Mouse (Mus musculus) frontal cortex, adult (tissue): ENCODE data around the gene Klhl6.

Source experiments
- ATAC-seq: cut with Nextera tagmentation; 2 replicates; pipeline ENCODE4 v1.9.2; 2017; ENCODE audit warnings: mild to moderate bottlenecking, moderate library complexity, mixed read lengths; ENCODE audit not compliant: low TSS enrichment

The Klhl6 gene

GRCm38 (mm10) chr16:19969506-19969905, 13.3 kb downstream of the Klhl6 start:
- no peak for ATAC-seq

- no peak for ATAC-seq
These were observed 14.2 kb downstream of the Klhl6 start for GRCm38 (mm10) chr16:19968666-19969065.

DNA sequence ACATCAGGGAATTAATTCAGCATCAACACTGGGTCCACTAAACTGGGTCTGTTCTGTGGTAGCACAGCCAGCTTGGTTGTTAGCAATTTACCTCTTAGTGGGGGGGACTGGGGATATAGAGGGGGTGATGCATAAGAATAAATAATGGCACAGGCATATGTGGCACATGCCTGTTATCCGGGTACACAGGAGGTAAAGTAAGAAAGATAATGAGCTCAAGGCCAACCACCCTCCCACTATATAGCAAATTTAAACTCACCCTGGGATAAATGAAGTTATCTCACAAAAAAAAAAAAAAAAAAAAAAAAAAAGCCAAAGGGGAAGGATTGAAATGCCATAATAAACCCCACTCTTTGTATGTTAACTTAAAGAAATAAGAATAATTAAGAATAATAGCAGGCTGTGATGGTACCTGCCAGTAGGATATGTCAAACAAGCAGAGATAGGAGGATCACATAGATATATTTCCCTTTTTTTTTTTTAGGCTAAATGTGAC, 14.9 kb downstream of the Klhl6 start:
- ATAC-seq = no peak

- ATAC-seq = no peak
These were observed 15.9 kb downstream of the Klhl6 start for GRCm38 (mm10) chr16:19966976-19967375.

DNA sequence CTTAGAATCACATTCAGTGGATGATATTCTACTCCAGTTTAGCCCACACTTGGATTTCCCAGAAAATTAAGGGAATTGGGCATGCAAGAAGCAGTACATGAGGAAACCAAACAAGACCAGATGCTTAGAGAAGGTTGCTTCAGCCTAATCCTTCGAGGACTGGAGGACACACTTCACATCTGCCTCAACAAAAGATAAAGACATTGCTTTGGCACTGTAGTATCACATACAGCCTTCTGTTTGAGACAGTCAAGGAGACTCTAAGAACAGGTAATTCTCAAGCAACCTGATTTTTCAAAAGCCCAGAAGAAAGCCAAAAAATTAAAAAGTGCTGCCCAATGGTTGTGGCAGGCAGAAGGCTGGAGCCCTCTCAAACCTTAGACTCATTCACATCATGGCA, 16.4 kb downstream of the Klhl6 start:
- no peak for ATAC-seq

DNA sequence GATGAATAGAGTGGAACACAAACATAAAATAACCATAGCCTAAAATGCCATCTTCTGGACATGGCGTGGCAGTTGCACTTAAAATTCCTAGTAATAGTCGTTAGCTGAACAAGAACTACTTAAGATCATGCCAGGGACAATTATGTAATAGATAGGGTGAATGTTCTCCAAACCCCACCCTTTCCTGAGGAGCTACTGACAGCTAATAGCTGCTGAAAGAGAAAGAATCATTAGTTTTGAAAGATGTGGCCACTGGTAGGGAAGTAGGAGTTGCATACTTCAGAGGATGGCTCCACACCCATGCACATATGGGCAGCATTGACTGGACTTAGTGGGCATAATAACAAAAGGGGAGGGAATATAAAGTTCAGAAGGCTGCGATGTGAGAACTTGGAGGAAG, 19.9 kb downstream of the Klhl6 start:
- no peak for ATAC-seq

DNA sequence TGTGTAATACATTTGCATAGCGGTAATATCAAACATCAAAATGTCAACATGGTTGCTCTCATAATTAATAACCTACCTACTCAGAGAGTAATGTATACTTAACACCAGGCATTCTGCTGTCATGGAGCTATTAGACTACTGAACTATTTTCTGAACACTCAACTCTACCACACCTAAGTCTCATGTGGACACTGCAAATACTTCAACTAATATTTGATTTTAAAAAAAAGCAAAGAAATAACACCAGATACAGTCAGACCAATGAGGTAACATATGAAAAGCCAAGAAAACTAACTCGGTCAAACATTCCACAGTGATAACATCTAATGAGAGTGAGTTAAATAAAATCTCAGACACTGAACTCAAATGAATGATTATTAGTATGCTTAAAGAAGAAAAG, 21.8 kb downstream of the Klhl6 start:
- ATAC-seq = no peak

DNA sequence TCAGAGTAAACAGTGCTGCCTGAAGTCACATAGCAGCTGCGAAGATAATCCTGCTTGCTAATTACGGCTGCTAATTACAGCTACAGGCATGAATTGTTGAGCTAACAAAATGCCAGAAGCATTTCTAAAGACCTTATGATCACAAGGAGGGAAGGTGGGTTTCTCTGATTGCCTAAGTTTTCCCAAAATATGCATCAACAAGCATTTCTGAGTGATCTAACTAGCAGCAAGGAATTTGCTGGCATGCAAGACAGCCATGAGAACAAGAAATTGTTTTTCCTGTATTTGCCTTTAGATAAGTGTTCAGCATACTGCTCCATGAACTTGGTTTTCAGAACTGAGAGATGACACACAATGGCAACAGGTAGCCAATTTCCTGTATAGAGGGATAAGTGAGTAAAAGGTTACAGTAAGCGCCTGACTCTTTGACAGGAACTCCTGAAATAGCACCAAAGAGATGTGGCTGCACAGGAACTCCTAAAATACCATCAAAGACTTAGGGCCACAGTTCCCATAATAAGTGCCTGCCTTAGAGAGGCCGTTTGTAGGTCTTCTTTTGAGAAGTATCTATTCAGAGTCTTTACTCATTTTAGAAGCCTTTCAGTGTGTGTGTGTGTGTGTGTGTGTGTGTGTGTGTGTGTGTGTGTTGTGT, 22.3 kb downstream of the Klhl6 start:
- no peak for ATAC-seq

GRCm38 (mm10) chr16:19957051-19957450, 25.8 kb downstream of the Klhl6 start:
- no peak for ATAC-seq

- no peak for ATAC-seq
These were observed 35.5 kb downstream of the Klhl6 start for GRCm38 (mm10) chr16:19947336-19947735.

- ATAC-seq = no peak
These were observed 36.1 kb downstream of the Klhl6 start for GRCm38 (mm10) chr16:19946578-19947298.

GRCm38 (mm10) chr16:19920823-19921222, 62.0 kb downstream of the Klhl6 start:
- ATAC-seq = no peak

- ATAC-seq = no peak
These were observed 64.6 kb downstream of the Klhl6 start for GRCm38 (mm10) chr16:19918286-19918685.

DNA sequence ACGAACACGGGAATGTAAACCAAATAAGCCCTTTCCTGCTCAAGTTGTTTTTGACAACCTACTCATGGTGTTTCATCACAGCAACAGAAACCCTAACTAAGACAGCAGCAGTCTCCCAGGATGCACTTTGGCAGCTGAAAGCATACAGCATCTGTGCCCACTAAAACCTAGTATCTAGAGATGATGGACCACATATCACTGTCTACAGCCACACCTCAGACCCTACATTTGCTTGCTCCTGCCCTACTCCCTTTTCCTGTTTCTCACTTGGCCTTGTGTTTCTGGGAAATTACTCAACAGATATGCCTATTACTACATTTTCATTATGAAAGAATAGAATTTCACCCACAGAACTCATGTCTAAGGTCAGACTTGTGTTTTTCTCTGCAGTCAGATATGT, 70.3 kb downstream of the Klhl6 start:
- no peak for ATAC-seq

- no peak for ATAC-seq
These were observed 74.5 kb downstream of the Klhl6 start for GRCm38 (mm10) chr16:19908291-19908690.

DNA sequence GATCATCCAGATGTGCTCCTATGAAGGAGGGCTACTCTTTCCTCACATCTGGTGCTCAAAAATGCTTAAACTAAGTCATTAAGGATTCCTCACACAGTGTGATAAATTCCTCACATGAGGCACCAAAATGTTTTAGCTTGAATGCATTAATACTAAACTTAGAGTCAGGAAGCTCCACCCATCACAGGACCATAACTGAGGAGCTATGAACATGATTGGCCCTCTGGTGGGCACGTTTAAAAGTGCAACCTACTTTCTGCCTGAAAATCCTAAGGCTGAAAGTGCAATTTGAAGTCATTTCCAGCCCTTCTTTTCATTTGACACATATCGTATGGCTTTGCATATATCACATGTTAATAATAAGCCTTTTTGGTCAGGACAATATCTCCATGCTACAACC, 75.7 kb downstream of the Klhl6 start:
- ATAC-seq = no peak

- no peak for ATAC-seq
These were observed 77.9 kb downstream of the Klhl6 start for GRCm38 (mm10) chr16:19904734-19905479.

GRCm38 (mm10) chr16:19903792-19904191, 79.0 kb downstream of the Klhl6 start:
- no peak for ATAC-seq
